Mouse (Mus musculus) brain, adult 2 months (tissue): ENCODE results near the gene Bcap29.
"Not testable (repeated sequence)": the region's sequence is repeated elsewhere in the genome, so short reads cannot be mapped to it uniquely, and the experiment has no call there.

ENCODE experiments used
- DNase-seq: peaks from one replicate; pipeline ENCODE4 v3.0.0; 2011; ENCODE audit warnings: low read depth, low spot score

Gene Bcap29

GRCm38 (mm10) chr12:31634343-31635239 is at the start of gene Bcap29:
Bcap29 (minus strand) TSS chr12:31634658.
- peak; percentile 82 for DNase-seq

- DNase-seq: no peak
These were observed 32.7 kb upstream of the Bcap29 start for GRCm38 (mm10) chr12:31667187-31667586.

- no peak for DNase-seq
These were observed 31.5 kb upstream of the Bcap29 start for GRCm38 (mm10) chr12:31665999-31666398.

- DNase-seq: no peak
These were observed 22.4 kb upstream of the Bcap29 start for GRCm38 (mm10) chr12:31656841-31657240.

GRCm38 (mm10) chr12:31654965-31655477 is 20.6 kb upstream of the Bcap29 start:
- no peak for DNase-seq

- DNase-seq: peak; percentile 96
These were observed 19.9 kb upstream of the Bcap29 start, which contains the start of the genes Dus4l and Cog5 for GRCm38 (mm10) chr12:31654197-31654964. Dus4l (minus strand) TSS chr12:31654826. Cog5 (plus strand) TSS chr12:31654869.

- DNase-seq: no peak
These were observed 19.2 kb upstream of the Bcap29 start for GRCm38 (mm10) chr12:31653611-31654010.

- no peak for DNase-seq
These were observed 766 bp upstream of the Bcap29 start for GRCm38 (mm10) chr12:31635240-31635607.

GRCm38 (mm10) chr12:31633970-31634342 is 502 bp downstream of the Bcap29 start:
- peak; percentile 25 for DNase-seq

- DNase-seq: not testable (repeated sequence)
These were observed 6.1 kb downstream of the Bcap29 start for GRCm38 (mm10) chr12:31628396-31628795.

GRCm38 (mm10) chr12:31625016-31625415 is 9.4 kb downstream of the Bcap29 start:
- no peak for DNase-seq

- no peak for DNase-seq
These were observed 14.4 kb downstream of the Bcap29 start for GRCm38 (mm10) chr12:31620106-31620505.

GRCm38 (mm10) chr12:31613353-31613752 is 21.1 kb downstream of the Bcap29 start:
- DNase-seq: no peak

GRCm38 (mm10) chr12:31608138-31608537 is 26.3 kb downstream of the Bcap29 start:
- DNase-seq: no peak

- peak; percentile 74 for DNase-seq
These were observed 29.6 kb downstream of the Bcap29 start for GRCm38 (mm10) chr12:31604894-31605293.

- no peak for DNase-seq
These were observed 30.9 kb downstream of the Bcap29 start for GRCm38 (mm10) chr12:31603586-31603985.

GRCm38 (mm10) chr12:31594296-31594695 is 40.2 kb downstream of the Bcap29 start:
- DNase-seq: no peak

- no peak for DNase-seq
These were observed 42.4 kb downstream of the Bcap29 start for GRCm38 (mm10) chr12:31592011-31592410.

- DNase-seq: no peak
These were observed 50.7 kb downstream of the Bcap29 start for GRCm38 (mm10) chr12:31583726-31584125.

GRCm38 (mm10) chr12:31582081-31582480 is 52.4 kb downstream of the Bcap29 start:
- no peak for DNase-seq

GRCm38 (mm10) chr12:31581319-31581810 is 53.1 kb downstream of the Bcap29 start:
- DNase-seq: peak; percentile 76
